Mouse (Mus musculus): ENCODE measurements around the gene Plod1. TPM values are rescaled to one million over a fixed set of nuclear protein-coding genes. Genes with fewer than 3 reads are reported as not detected.

Gene Plod1
- total and polyA plus RNA-seq, 3 experiments: 7.2 to 20.8 TPM; not detected in 1

- no peak for DNase-seq (ENCODE audit: low read depth, low spot score)
- Histone ChIP-seq H3K27ac (ENCODE audit: control insufficient read depth, low read depth, low read length) (no peak overlapping the region), H3K36me3 (ENCODE audit: control insufficient read depth in 1 of 2, insufficient read depth in 2 of 2, low read length in 2 of 2) (peaks cover 0 to 4% of the 10 kb centered on the region in 2 experiments; a peak in 1 of 4 replicates), H3K9me3 (replicated peaks; ENCODE audit: insufficient read depth, low read length) (no peaks in the 10 kb centered on the region), H3K79me2 (ENCODE audit: control insufficient read depth, insufficient read depth, low read length, poor library complexity) (no peaks in the 10 kb centered on the region), H3K4me3 (ENCODE audit: control insufficient read depth in 1 of 2, insufficient read depth in 1 of 2, low read depth in 2 of 2, low read length in 2 of 2) (no peak overlapping the region), H3K4me1 (ENCODE audit: control insufficient read depth in 1 of 2, insufficient read depth in 2 of 2, low read length in 2 of 2) (peaks cover 0 to 4% of the 10 kb centered on the region in 2 experiments; a peak in 2 of 4 replicates), H3K27me3 (ENCODE audit: control insufficient read depth in 1 of 2, insufficient read depth in 2 of 2, low read length in 2 of 2) (no peaks in the 10 kb centered on the region; a peak in 1 of 4 replicates), H3K9ac (ENCODE audit: control insufficient read depth, low read depth, low read length, poor library complexity, severe bottlenecking) (no peak overlapping the region)
- TF ChIP-seq MXI1 (IDR thresholded peaks at IDR 0.05; ENCODE audit: low read depth, low read length) (no peak), ETS1 (IDR thresholded peaks at IDR 0.05; ENCODE audit: low read depth, low read length) (no peak), SMC3 (IDR thresholded peaks at IDR 0.05; ENCODE audit: low read depth, low read length) (no peak), UBTF (IDR thresholded peaks at IDR 0.05; ENCODE audit: borderline replicate concordance, insufficient read depth, low read depth, low read length) (no peak), ELF1 (IDR thresholded peaks at IDR 0.05; ENCODE audit: low read depth, low read length) (no peak), RCOR1 (IDR thresholded peaks at IDR 0.05; ENCODE audit: low read depth, low read length) (no peak), MAX (IDR thresholded peaks at IDR 0.05; ENCODE audit: low read length) (no peak), HCFC1 (IDR thresholded peaks at IDR 0.05; ENCODE audit: low read depth, low read length) (no peak), TAL1 (IDR thresholded peaks at IDR 0.05; ENCODE audit: low read length) (no peak), ZNF384 (IDR thresholded peaks at IDR 0.05; ENCODE audit: low read depth, low read length) (no peak), GABPA (IDR thresholded peaks at IDR 0.05; ENCODE audit: low read depth, low read length) (no peak), ZMIZ1 (IDR thresholded peaks at IDR 0.05; ENCODE audit: low read depth, low read length) (no peak), ZC3H11A (IDR thresholded peaks at IDR 0.05; ENCODE audit: low read depth, low read length) (no peak), JUND (IDR thresholded peaks at IDR 0.05; ENCODE audit: low read depth, low read length) (no peak)
Observed at GRCm38 (mm10) chr4:147978391-147978790, 41.8 kb upstream of the Plod1 start.

DNA sequence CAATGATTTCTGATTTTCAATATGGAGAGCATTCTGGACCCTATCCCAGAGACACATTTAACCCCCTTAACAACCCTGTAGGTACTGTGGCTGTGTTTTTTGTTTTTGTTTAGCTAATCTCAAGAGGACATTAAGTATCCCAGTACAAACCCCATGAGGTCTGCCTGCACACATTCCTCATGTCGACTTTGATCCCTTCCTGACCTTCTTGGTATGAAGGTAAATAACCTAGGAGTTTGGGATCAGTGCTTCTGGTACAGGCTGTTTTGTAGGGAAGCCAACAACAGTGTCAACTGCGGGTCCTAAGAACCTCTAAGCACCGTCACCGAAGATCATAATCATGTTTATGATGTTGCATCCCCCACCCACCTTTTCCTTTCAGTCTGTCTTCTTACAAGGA is 41.2 kb upstream of the Plod1 start:
- Histone ChIP-seq H3K27ac (ENCODE audit: control insufficient read depth, low read depth, low read length) (no peak overlapping the region), H3K4me3 (ENCODE audit: control insufficient read depth in 1 of 2, insufficient read depth in 1 of 2, low read depth in 2 of 2, low read length in 2 of 2) (no peak overlapping the region), H3K27me3 (ENCODE audit: control insufficient read depth in 1 of 2, insufficient read depth in 2 of 2, low read length in 2 of 2) (no peaks in the 10 kb centered on the region; a peak in 1 of 4 replicates), H3K9me3 (replicated peaks; ENCODE audit: insufficient read depth, low read length) (no peaks in the 10 kb centered on the region), H3K9ac (ENCODE audit: control insufficient read depth, low read depth, low read length, poor library complexity, severe bottlenecking) (no peak overlapping the region), H3K4me1 (ENCODE audit: control insufficient read depth in 1 of 2, insufficient read depth in 2 of 2, low read length in 2 of 2) (peaks cover 0 to 4% of the 10 kb centered on the region in 2 experiments; a peak in 2 of 4 replicates), H3K79me2 (ENCODE audit: control insufficient read depth, insufficient read depth, low read length, poor library complexity) (no peaks in the 10 kb centered on the region), H3K36me3 (ENCODE audit: control insufficient read depth in 1 of 2, insufficient read depth in 2 of 2, low read length in 2 of 2) (peaks cover 0 to 4% of the 10 kb centered on the region in 2 experiments; a peak in 1 of 4 replicates)
- no peak for TF ChIP-seq GATA1 (IDR thresholded peaks at IDR 0.05; ENCODE audit: low read depth, low read length)
- no peak for TF ChIP-seq SIN3A (IDR thresholded peaks at IDR 0.05; ENCODE audit: low read length)
- no peak for TF ChIP-seq E2F4 (IDR thresholded peaks at IDR 0.05; ENCODE audit: borderline replicate concordance, low read depth, low read length)
- no peak for TF ChIP-seq MAFK (IDR thresholded peaks at IDR 0.05; ENCODE audit: borderline replicate concordance, low read depth, low read length)
- TF ChIP-seq MXI1 (IDR thresholded peaks at IDR 0.05; ENCODE audit: low read depth, low read length): no peak
- TF ChIP-seq CTCF (IDR thresholded peaks at IDR 0.05 in 2 of 3, conservative IDR thresholded peaks at IDR 0.05 in 1 of 3; ENCODE audit: control insufficient read depth in 1 of 3, insufficient read depth in 1 of 3, low read depth in 2 of 3, low read length in 3 of 3, poor library complexity in 1 of 3, severe bottlenecking in 1 of 3): no peak
- DNase-seq (ENCODE audit: low read depth, low spot score): no peak

Data from MEL (cell line).